Mouse (Mus musculus): ENCODE measurements around the gene Slc30a7.

DNA sequence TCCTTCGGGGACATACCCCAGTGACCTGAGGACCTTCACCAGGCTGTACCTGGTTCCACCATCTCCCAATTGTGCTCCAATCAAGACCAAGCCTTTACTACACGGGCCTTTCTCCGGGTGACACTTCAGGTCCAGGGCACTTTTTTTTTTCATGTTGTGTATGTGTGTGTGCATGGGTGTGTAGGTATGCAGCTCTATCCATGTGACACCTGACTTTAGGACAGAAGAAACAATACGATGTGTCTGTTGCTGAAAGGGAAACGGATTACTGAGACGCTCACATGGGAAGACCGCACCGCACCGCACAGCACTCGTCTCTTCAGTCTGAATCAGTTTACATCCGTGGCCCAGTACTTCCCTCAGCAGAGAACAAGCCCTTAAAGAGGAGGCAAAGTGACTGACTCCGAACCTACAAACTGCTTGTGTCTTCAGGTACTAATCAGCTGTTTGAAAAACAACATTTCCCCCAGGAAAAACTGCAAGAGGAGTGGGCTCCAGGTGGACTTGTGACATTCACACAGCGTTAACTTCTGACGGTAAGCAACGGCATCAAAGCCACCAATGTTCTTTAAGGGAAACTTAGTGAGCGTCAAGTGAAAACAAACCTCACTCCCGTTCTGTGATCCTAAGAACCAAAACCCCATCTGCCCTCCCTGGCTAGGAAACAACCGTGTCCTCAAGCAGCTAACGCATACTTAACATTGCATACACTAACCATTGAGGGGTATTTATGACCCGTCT is 36.0 kb downstream of the Slc30a7 start:
- TF ChIP-seq ZC3H11A (IDR thresholded peaks at IDR 0.05; ENCODE audit: borderline replicate concordance, low read depth, low read length) (no peak), HCFC1 (IDR thresholded peaks at IDR 0.05; ENCODE audit: borderline replicate concordance, insufficient read depth, low read length) (no peak)

All from ES-E14 (cell line).